Mouse (Mus musculus): ENCODE measurements around the gene Tmem260.

DNA sequence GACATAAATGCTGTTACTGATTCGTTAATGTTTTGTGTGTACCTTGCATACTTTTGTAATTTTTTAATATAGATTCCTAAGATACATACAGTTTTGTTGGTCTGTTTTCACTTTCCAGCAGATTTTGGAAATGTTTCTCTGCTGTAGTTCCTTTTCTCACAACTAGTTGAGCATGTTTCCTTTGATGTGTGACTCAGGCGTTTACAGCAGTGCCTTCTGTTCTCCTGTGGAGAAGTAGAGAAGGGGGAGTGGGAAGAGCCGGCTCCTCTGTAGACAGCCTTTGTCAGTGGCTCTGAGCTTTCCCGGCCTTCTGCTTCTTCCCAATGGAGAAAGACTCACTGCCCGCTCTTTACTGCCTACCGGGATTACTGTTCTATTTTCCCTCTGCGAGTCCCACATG, 35.7 kb downstream of the Tmem260 start:
- no peak for TF ChIP-seq CTCF (IDR thresholded peaks at IDR 0.05; ENCODE audit: control insufficient read depth, insufficient read depth, low read length)
- no peak for TF ChIP-seq POLR2A (IDR thresholded peaks at IDR 0.05; ENCODE audit: borderline replicate concordance, control insufficient read depth, low read depth, low read length)

Data from bone marrow, adult 2 months (tissue).